Mouse (Mus musculus) kidney, embryonic 15.5 days (tissue): ENCODE data around the gene Trim11. TPM values are rescaled to one million over a fixed set of nuclear protein-coding genes. Genes with fewer than 3 reads are reported as not detected.

Source experiments
- ATAC-seq: fragments of 200-750 bp; cut with Nextera tagmentation; replicated peaks from 2 replicates; pipeline ENCODE4 v1.8.0; 2017; ENCODE audit warnings: moderate TSS enrichment; ENCODE audit not compliant: low FRiP score
- H3K27ac ChIP-seq: fragments of 300-500 bp; sonication (generic); 2 replicates; pipeline ENCODE4 v1.5.1; 2015; ENCODE audit warnings: mild to moderate bottlenecking, inconsistent platforms
- H3K27me3 ChIP-seq: fragments of 300-500 bp; sonication (generic); 2 replicates; pipeline ENCODE4 v1.6.1; 2015; ENCODE audit warnings: inconsistent platforms
- H3K36me3 ChIP-seq: fragments of 300-500 bp; sonication (generic); 2 replicates; pipeline ENCODE4 v1.6.1; 2015; ENCODE audit warnings: inconsistent platforms
- H3K4me1 ChIP-seq: fragments of 300-500 bp; sonication (generic); 2 replicates; pipeline ENCODE4 v1.6.1; 2015; ENCODE audit warnings: inconsistent platforms
- H3K4me2 ChIP-seq: fragments of 300-500 bp; sonication (generic); 2 replicates; pipeline ENCODE4 v1.6.1; 2015; ENCODE audit warnings: moderate library complexity, mild to moderate bottlenecking, inconsistent platforms
- H3K4me3 ChIP-seq: fragments of 300-500 bp; sonication (generic); replicated peaks from 2 replicates; pipeline ENCODE4 v1.5.1; 2015; ENCODE audit warnings: mild to moderate bottlenecking, inconsistent platforms
- H3K9ac ChIP-seq: fragments of 300-500 bp; sonication (generic); 2 replicates; pipeline ENCODE4 v1.6.1; 2015; ENCODE audit warnings: mild to moderate bottlenecking, inconsistent platforms
- H3K9me3 ChIP-seq: fragments of 300-500 bp; sonication (generic); replicated peaks from 2 replicates; pipeline ENCODE4 v1.6.1; 2016; ENCODE audit warnings: inconsistent platforms
- WGBS: fragments of 180-500 bp; shearing (Covaris S2); methylation state at CpG from one replicate; pipeline ENCODE4 v1.1.7; 2015; ENCODE audit warnings: mixed read lengths; 5-methylcytosine and 5-hydroxymethylcytosine counted together
- polyA plus RNA-seq: library from polyadenylated mRNA; unstranded; fragments of >200 nt; fragmentation: Nextera tagmentation; extraction: Ambion mirVana; gene quantifications from 2 replicates; pipeline ENCODE4 v1.2.1, GENCODE M21; 2015

Trim11 gene
- polyA plus RNA-seq, 1 experiment from 2014 or later: 20.6 TPM

GRCm38 (mm10) chr11:58983691-58984341, 5.9 kb downstream of the Trim11 start:
- no peak overlapping the region for H3K27ac ChIP-seq
- WGBS: 92% methylated on average over 6 of the region's 6 CpGs
- no peak overlapping the region for H3K9ac ChIP-seq
- H3K4me2 ChIP-seq: no peak overlapping the region
- H3K4me1 ChIP-seq: peaks cover 33% of the 10 kb centered on the region
- ATAC-seq: no peak
- no peak overlapping the region for H3K4me3 ChIP-seq
- H3K9me3 ChIP-seq: no peaks in the 10 kb centered on the region
- H3K27me3 ChIP-seq: no peaks in the 10 kb centered on the region
- H3K36me3 ChIP-seq: peaks cover 67% of the 10 kb centered on the region

GRCm38 (mm10) chr11:58984657-58985056, 6.8 kb downstream of the Trim11 start:
- H3K36me3 ChIP-seq: peaks cover 75% of the 10 kb centered on the region
- no peak overlapping the region for H3K27ac ChIP-seq
- 96% methylated on average over 7 of the region's 7 CpGs for WGBS
- ATAC-seq: no peak
- H3K4me2 ChIP-seq: no peak overlapping the region
- no peak overlapping the region for H3K4me3 ChIP-seq
- H3K27me3 ChIP-seq: no peaks in the 10 kb centered on the region
- peaks cover 25% of the 10 kb centered on the region for H3K4me1 ChIP-seq
- H3K9ac ChIP-seq: no peak overlapping the region
- H3K9me3 ChIP-seq: no peaks in the 10 kb centered on the region

GRCm38 (mm10) chr11:58985299-58985917, 7.5 kb downstream of the Trim11 start:
- H3K4me2 ChIP-seq: no peak overlapping the region
- no peak overlapping the region for H3K4me3 ChIP-seq
- no peak overlapping the region for H3K9ac ChIP-seq
- no peaks in the 10 kb centered on the region for H3K27me3 ChIP-seq
- 88% methylated on average over 3 of the region's 3 CpGs for WGBS
- H3K9me3 ChIP-seq: no peaks in the 10 kb centered on the region
- H3K27ac ChIP-seq: no peak overlapping the region
- peaks cover 17% of the 10 kb centered on the region for H3K4me1 ChIP-seq
- H3K36me3 ChIP-seq: peaks cover 83% of the 10 kb centered on the region
- no peak for ATAC-seq

- Histone ChIP-seq H3K9me3 (no peaks in the 10 kb centered on the region), H3K27me3 (peaks cover 10% of the 10 kb centered on the region), H3K4me3 (no peak overlapping the region), H3K9ac (no peak overlapping the region), H3K36me3 (peaks cover 69% of the 10 kb centered on the region), H3K27ac (no peak overlapping the region), H3K4me2 (no peak overlapping the region), H3K4me1 (peaks cover 1% of the 10 kb centered on the region)
- 95% methylated on average over 4 of the region's 4 CpGs for WGBS
- ATAC-seq: no peak
Measured at GRCm38 (mm10) chr11:58989166-58989565, 11.3 kb downstream of the Trim11 start.

- Histone ChIP-seq H3K9me3 (no peaks in the 10 kb centered on the region), H3K9ac (no peak overlapping the region), H3K4me1 (peaks cover 7% of the 10 kb centered on the region), H3K27ac (no peak overlapping the region), H3K4me2 (no peak overlapping the region), H3K4me3 (no peak overlapping the region), H3K36me3 (peaks cover 59% of the 10 kb centered on the region), H3K27me3 (peaks cover 20% of the 10 kb centered on the region)
- no peak for ATAC-seq
- WGBS: 90% methylated on average over 17 of the region's 17 CpGs
Measured at GRCm38 (mm10) chr11:58990141-58990540, 12.2 kb downstream of the Trim11 start.

- H3K4me3 ChIP-seq: no peak overlapping the region
- H3K27ac ChIP-seq: no peak overlapping the region
- 88% methylated on average over 9 of the region's 9 CpGs for WGBS
- peaks cover 7% of the 10 kb centered on the region for H3K4me1 ChIP-seq
- no peak for ATAC-seq
- H3K9ac ChIP-seq: no peak overlapping the region
- peaks cover 53% of the 10 kb centered on the region for H3K36me3 ChIP-seq
- no peak overlapping the region for H3K4me2 ChIP-seq
- H3K27me3 ChIP-seq: peaks cover 25% of the 10 kb centered on the region
- H3K9me3 ChIP-seq: no peaks in the 10 kb centered on the region
Measured at GRCm38 (mm10) chr11:58990794-58991193, 12.9 kb downstream of the Trim11 start.

GRCm38 (mm10) chr11:58991911-58992310, 14.0 kb downstream of the Trim11 start:
- Histone ChIP-seq H3K36me3 (peaks cover 41% of the 10 kb centered on the region), H3K9me3 (no peaks in the 10 kb centered on the region), H3K4me3 (no peak overlapping the region), H3K27ac (no peak overlapping the region), H3K4me2 (no peak overlapping the region), H3K4me1 (peaks cover 7% of the 10 kb centered on the region), H3K27me3 (peaks cover 25% of the 10 kb centered on the region), H3K9ac (no peak overlapping the region)
- 80% methylated on average over 3 of the region's 3 CpGs for WGBS
- ATAC-seq: no peak

GRCm38 (mm10) chr11:58993091-58993670, 15.3 kb downstream of the Trim11 start:
- Histone ChIP-seq H3K4me3 (no peak overlapping the region), H3K9ac (no peak overlapping the region), H3K36me3 (peaks cover 29% of the 10 kb centered on the region), H3K27me3 (peaks cover 25% of the 10 kb centered on the region), H3K27ac (no peak overlapping the region), H3K9me3 (no peaks in the 10 kb centered on the region), H3K4me1 (peaks cover 7% of the 10 kb centered on the region), H3K4me2 (no peak overlapping the region)
- ATAC-seq: no peak
- 73% methylated on average over 6 of the region's 6 CpGs for WGBS

- Histone ChIP-seq H3K27ac (no peak overlapping the region), H3K4me1 (peaks cover 13% of the 10 kb centered on the region), H3K27me3 (peaks cover 25% of the 10 kb centered on the region), H3K9me3 (no peaks in the 10 kb centered on the region), H3K4me2 (peak overlapping the region; percentile 80), H3K36me3 (peaks cover 17% of the 10 kb centered on the region), H3K9ac (0 out of 2 replicates have a peak overlapping the region, but pooled peaks have one; percentile 33), H3K4me3 (peak overlapping the region; percentile 46)
- 1% methylated on average over 30 of the region's 35 CpGs for WGBS
- ATAC-seq: peak; percentile 90
Measured at GRCm38 (mm10) chr11:58994337-58994826, 16.5 kb downstream of the Trim11 start.

- Histone ChIP-seq H3K27me3 (peaks cover 25% of the 10 kb centered on the region), H3K4me1 (peaks cover 13% of the 10 kb centered on the region), H3K9me3 (no peaks in the 10 kb centered on the region), H3K4me2 (peak overlapping the region; percentile 80), H3K36me3 (peaks cover 8% of the 10 kb centered on the region), H3K27ac (no peak overlapping the region), H3K4me3 (peak overlapping the region; percentile 46; the same call in 1 of the 2 replicates), H3K9ac (0 out of 2 replicates have a peak overlapping the region, but pooled peaks have one; percentile 15)
- 73% methylated on average over 9 of the region's 9 CpGs for WGBS
- ATAC-seq: no peak
Measured at GRCm38 (mm10) chr11:58995061-58995806, 17.3 kb downstream of the Trim11 start.

- no peak overlapping the region for H3K9ac ChIP-seq
- peaks cover 13% of the 10 kb centered on the region for H3K4me1 ChIP-seq
- no peaks in the 10 kb centered on the region for H3K9me3 ChIP-seq
- H3K4me3 ChIP-seq: no peak overlapping the region
- ATAC-seq: no peak
- peaks cover 2% of the 10 kb centered on the region; the same call in 1 of the 2 replicates for H3K36me3 ChIP-seq
- H3K27ac ChIP-seq: no peak overlapping the region
- H3K4me2 ChIP-seq: no peak overlapping the region
- 45% methylated on average over 12 of the region's 12 CpGs for WGBS
- H3K27me3 ChIP-seq: peaks cover 25% of the 10 kb centered on the region
Measured at GRCm38 (mm10) chr11:58995807-58996370, 18.0 kb downstream of the Trim11 start.
